ENCODE assay signal across 14 mouse cellular contexts in genomic region chr1:59523378-59523958, GRCm38 (mm10). TPM values are rescaled to one million over a fixed set of nuclear protein-coding genes. Genes with fewer than 3 reads are reported as not detected.
DNase-seq lines count a peak whose midpoint lies in the region; ATAC-seq and TF ChIP-seq lines count a peak whose summit lies in the region.
"Had no signal": no experiment of that assay in that cellular context is flagged by ENCODE, and none has a peak within 500 bp of the region (broad histone marks: within the 10 kb centered on the region; RNA-seq: fewer than 3 reads in every experiment).

No protein-coding gene starts in this region.

- intact Hi-C loops in left cerebral cortex, postnatal 14 days (cut with DNase I) = no loop called here

- no peak overlapping the region for H3K27ac ChIP-seq in kidney, adult 2 months (ENCODE audit: insufficient read depth, low read depth, low read length)
- H3K27ac ChIP-seq in thymus, adult 2 months (ENCODE audit: control insufficient read depth, insufficient read depth, low read length) = no peak overlapping the region
- peak overlapping the region; percentile 67; the same call in 1 of the 2 replicates for H3K27ac ChIP-seq in hindbrain, postnatal 0 days

- H3K4me3 ChIP-seq in kidney, adult 2 months (ENCODE audit: insufficient read depth, low read depth, low read length) = no peak overlapping the region
- H3K4me3 ChIP-seq in thymus, adult 2 months (ENCODE audit: control insufficient read depth, insufficient read depth, low read length) = no peak overlapping the region
- no peak overlapping the region for H3K4me3 ChIP-seq in hindbrain, postnatal 0 days (ENCODE audit: low read length)
- H3K4me3 ChIP-seq: myocyte had no signal

- H3K36me3 ChIP-seq in kidney, adult 2 months (ENCODE audit: control insufficient read depth, insufficient read depth, low read length) = no peaks in the 10 kb centered on the region
- H3K36me3 ChIP-seq in thymus, adult 2 months (ENCODE audit: control insufficient read depth, insufficient read depth, low read length) = no peaks in the 10 kb centered on the region
- no peaks in the 10 kb centered on the region for H3K36me3 ChIP-seq in hindbrain, postnatal 0 days (ENCODE audit: insufficient read depth, low read length)

- no peak for DNase-seq in kidney, adult 2 months
- DNase-seq in kidney, postnatal 4 days = no peak
- DNase-seq in thymus, postnatal 14 days = peak; percentile 12
- no peak for DNase-seq in thymus, adult 2 months
- no peak for DNase-seq in hindbrain, postnatal 0 days (ENCODE audit: low spot score)
- peak; percentile 19 for DNase-seq in thymus, postnatal 4 days
- DNase-seq in left cerebral cortex, postnatal 14 days (ENCODE audit: low spot score in 2 of 2) = no peak
- DNase-seq: kidney, adult 8-10 months; layer of hippocampus, postnatal 36 days; right cerebral cortex, postnatal 25 days had no signal

- H3K9me3 ChIP-seq in hindbrain, postnatal 0 days (ENCODE audit: low read length) = no peaks in the 10 kb centered on the region

- no peak overlapping the region for H3K4me2 ChIP-seq in hindbrain, postnatal 0 days (ENCODE audit: low read depth, low read length)

- no peak overlapping the region for H3K9ac ChIP-seq in hindbrain, postnatal 0 days (replicated peaks; ENCODE audit: low read length)

- no peak for ATAC-seq in hindbrain, postnatal 0 days
- no peak for ATAC-seq in activated CD4-positive, CD25-positive, alpha-beta regulatory T cell, adult 4 months

- no peaks in the 10 kb centered on the region for H3K27me3 ChIP-seq in kidney, adult 2 months (replicated peaks; ENCODE audit: control insufficient read depth, insufficient read depth, low read length)
- H3K27me3 ChIP-seq in thymus, adult 2 months (ENCODE audit: control insufficient read depth, insufficient read depth, low read length) = no peaks in the 10 kb centered on the region
- H3K27me3 ChIP-seq in hindbrain, postnatal 0 days (ENCODE audit: insufficient read depth, low read length) = no peaks in the 10 kb centered on the region

- 0 out of 2 replicates have a peak, but pooled peaks have one; percentile 3 for TF ChIP-seq CTCF in kidney, adult 2 months (conservative IDR thresholded peaks at IDR 0.05; ENCODE audit: insufficient read depth, insufficient read length, low read depth, low read length)
- TF ChIP-seq CTCF in thymus, adult 2 months (IDR thresholded peaks at IDR 0.05; ENCODE audit: borderline replicate concordance, control insufficient read depth, extremely low read depth, insufficient read depth, low read length, poor library complexity) = no peak
- no peak for TF ChIP-seq CTCF in hindbrain, postnatal 0 days (IDR thresholded peaks at IDR 0.05; ENCODE audit: low read depth)

- TF ChIP-seq POLR2A in kidney, adult 2 months (IDR thresholded peaks at IDR 0.05; ENCODE audit: low read depth, low read length) = no peak
- no peak for TF ChIP-seq POLR2A in thymus, adult 2 months (IDR thresholded peaks at IDR 0.05; ENCODE audit: control insufficient read depth, extremely low read depth, insufficient read depth, low read length, poor library complexity)

- 85% methylated on average over 5 of the region's 5 CpGs for WGBS in kidney, adult 2 months
- WGBS in thymus, adult 2 months = 88% methylated on average over 5 of the region's 5 CpGs
- WGBS in hindbrain, postnatal 0 days = 52% methylated on average over 5 of the region's 5 CpGs

- H3K4me1 ChIP-seq in kidney, adult 2 months (ENCODE audit: control insufficient read depth, insufficient read depth, low read length) = no peaks in the 10 kb centered on the region
- H3K4me1 ChIP-seq in thymus, adult 2 months (replicated peaks; ENCODE audit: control insufficient read depth, insufficient read depth, low read length) = no peaks in the 10 kb centered on the region
- H3K4me1 ChIP-seq in hindbrain, postnatal 0 days (ENCODE audit: insufficient read depth, low read length) = 0 out of 2 replicates have a peak, but pooled peaks cover 13% of the 10 kb centered on the region

RNA-seq across cellular contexts. Expression of gene Gm973, which starts 7.4 kb away (rescaled TPM):
- polyA plus RNA-seq in kidney, adult 2 months (2012; rRNA removed) = 0.22 and 0.46 TPM in 2 replicates
- 0.09 and 0.28 TPM in 2 replicates for polyA plus RNA-seq in thymus, adult 2 months (2012; rRNA removed)
- 9.7 and 12.5 TPM in 2 replicates for total RNA-seq in hindbrain, postnatal 0 days (2014; rRNA removed)
- polyA plus RNA-seq in hindbrain, postnatal 0 days (2015; fragmentation: Nextera tagmentation; extraction: Ambion mirVana) = 11.9 and 13.9 TPM in 2 replicates
- 1 to 10 TPM; 5.8 to 9.0 TPM for total RNA-seq in left cerebral cortex, postnatal 14 days (2021)
- not detected for polyA plus RNA-seq in activated CD4-positive, CD25-positive, alpha-beta regulatory T cell, adult 4 months (2017; shearing (Covaris generic))
- polyA plus RNA-seq: heart, embryonic 14.5 days; liver, embryonic 16.5 days; myocyte had no signal

RNA-seq across cellular contexts. Expression of gene Fzd7, which starts 41.2 kb away (rescaled TPM):
- 8.6 and 12.6 TPM in 2 replicates for polyA plus RNA-seq in kidney, adult 2 months (2012; rRNA removed)
- 11.4 and 12.2 TPM in 2 replicates for polyA plus RNA-seq in thymus, adult 2 months (2012; rRNA removed)
- total RNA-seq in hindbrain, postnatal 0 days (2014; rRNA removed) = 17.2 and 19.9 TPM in 2 replicates
- 1.4 and 1.8 TPM in 2 replicates for polyA plus RNA-seq in hindbrain, postnatal 0 days (2015; fragmentation: Nextera tagmentation; extraction: Ambion mirVana)
- total RNA-seq in left cerebral cortex, postnatal 14 days (2021) = 1 to 10 TPM; 5.6 to 6.0 TPM
- not detected for polyA plus RNA-seq in activated CD4-positive, CD25-positive, alpha-beta regulatory T cell, adult 4 months (2017; shearing (Covaris generic))

Comparison
In these comparisons a context has a peak if more than half of its experiments do, and no peak if none do; other contexts are left out.
1. DNase-seq: peak in thymus, postnatal 14 days (single experiment) and thymus, postnatal 4 days (single experiment); none in kidney, adult 2 months (single experiment), kidney, postnatal 4 days (0 of 2), thymus, adult 2 months (single experiment), hindbrain, postnatal 0 days (single experiment) and left cerebral cortex, postnatal 14 days (0 of 2).